Mouse (Mus musculus) CH12.LX (cell line): ENCODE measurements at regions not wholly inside any gene's neighbourhood (a gene's known extent, or its start where the extent isn't known, plus 50 kb on each side); places are given as distances from the start of the nearest gene placed in this dataset.

Experiments
- DNase-seq: peaks from one replicate; pipeline ENCODE4 v3.0.0-alpha.2; 2013; ENCODE audit errors: extremely low read depth
- H3K27ac ChIP-seq: 2 replicates; pipeline ENCODE4 v1.5.1; 2012; ENCODE audit warnings: low read depth, mild to moderate bottlenecking, control low read depth, moderate library complexity; ENCODE audit not compliant: insufficient read depth
- H3K27me3 ChIP-seq: replicated peaks from 2 replicates; pipeline ENCODE3; 2012; ENCODE audit warnings: inconsistent platforms
- H3K36me3 ChIP-seq, 2 experiments: replicated peaks in 1 of 2; 2 replicates each; pipeline versions ENCODE3 to v1.6.1; 2012; ENCODE audit warnings: inconsistent platforms in 1 of 2, low read length in 1 of 2, mild to moderate bottlenecking in 1 of 2, mixed read lengths in 1 of 2, moderate library complexity in 1 of 2; ENCODE audit not compliant: control insufficient read depth in 1 of 2, insufficient read depth in 1 of 2
- H3K4me1 ChIP-seq, 2 experiments: 2 replicates each; pipeline ENCODE4 v1.6.1; 2012; ENCODE audit warnings: inconsistent platforms in 1 of 2, moderate library complexity in 1 of 2; ENCODE audit not compliant: insufficient read depth in 2 of 2, control insufficient read depth in 1 of 2
- H3K4me2 ChIP-seq: 2 replicates; pipeline ENCODE4 v1.6.1; 2012; ENCODE audit warnings: low read depth, mild to moderate bottlenecking, control low read depth; ENCODE audit not compliant: poor library complexity, insufficient read depth, severe bottlenecking
- H3K4me3 ChIP-seq, 3 experiments: fragments of 150-350 bp in 1 of 3; sonication (generic) in 1 of 3; replicated peaks in 1 of 3; 2 replicates each; pipeline versions ENCODE3 to v1.5.1; 2011 to 2012; ENCODE audit warnings: low read depth in 2 of 3, low read length in 2 of 3, mild to moderate bottlenecking in 2 of 3, moderate library complexity in 2 of 3, control low read depth in 1 of 3, improper control_type of control experiment in 1 of 3, inconsistent platforms in 1 of 3, mixed read lengths in 1 of 3; ENCODE audit not compliant: poor library complexity in 1 of 3
- H3K79me2 ChIP-seq: replicated peaks from 2 replicates; pipeline ENCODE4 v1.6.1; 2012; ENCODE audit warnings: mild to moderate bottlenecking, moderate library complexity; ENCODE audit not compliant: control insufficient read depth, poor library complexity, insufficient read depth, severe bottlenecking; ENCODE audit errors: extremely low read depth
- H3K9ac ChIP-seq: 2 replicates; pipeline ENCODE4 v1.6.1; 2012; ENCODE audit warnings: low read depth, mild to moderate bottlenecking, control low read depth, moderate library complexity; ENCODE audit not compliant: insufficient read depth
- H3K9me3 ChIP-seq: replicated peaks from 2 replicates; pipeline ENCODE3; 2012; ENCODE audit warnings: low read length, inconsistent platforms, mixed read lengths
- CTCF ChIP-seq, 2 experiments: IDR thresholded peaks in 1 of 2; conservative IDR thresholded peaks in 1 of 2; 2 replicates each; pipeline ENCODE4 v1.5.1; 2011 to 2012; ENCODE audit warnings: low read depth in 2 of 2, low read length in 2 of 2, improper control_type of control experiment in 1 of 2, inconsistent platforms in 1 of 2, mild to moderate bottlenecking in 1 of 2, moderate library complexity in 1 of 2
- E2F4 ChIP-seq: IDR thresholded peaks from 2 replicates; pipeline ENCODE4 v1.6.1; 2011; ENCODE audit warnings: low read depth, low read length, improper control_type of control experiment; ENCODE audit not compliant: insufficient replicate concordance
- MXI1 ChIP-seq: IDR thresholded peaks from 2 replicates; pipeline ENCODE4 v1.6.1; 2011; ENCODE audit warnings: mild to moderate bottlenecking, low read depth, low read length, improper control_type of control experiment
- NELFE ChIP-seq: IDR thresholded peaks from 2 replicates; pipeline ENCODE4 v1.6.1; 2011; ENCODE audit warnings: low read depth, low read length, improper control_type of control experiment
- POLR2A ChIP-seq: IDR thresholded peaks from 2 replicates; pipeline ENCODE4 v1.6.1; 2011; ENCODE audit warnings: low read depth, mild to moderate bottlenecking, improper control_type of control experiment, low read length
- POLR2AphosphoS2 ChIP-seq: IDR thresholded peaks from 2 replicates; pipeline ENCODE4 v1.6.1; 2011; ENCODE audit warnings: low read depth, low read length, improper control_type of control experiment
- TBP ChIP-seq: conservative IDR thresholded peaks from 2 replicates; pipeline ENCODE4 v1.6.1; 2011; ENCODE audit warnings: low read depth, low read length, improper control_type of control experiment
- USF1 ChIP-seq: IDR thresholded peaks from 2 replicates; pipeline ENCODE4 v1.6.1; 2014; ENCODE audit warnings: low read depth, mild to moderate bottlenecking, inconsistent platforms, low read length, improper control_type of control experiment
- ZC3H11A ChIP-seq: IDR thresholded peaks from 2 replicates; pipeline ENCODE4 v1.6.1; 2012; ENCODE audit warnings: low read depth, mild to moderate bottlenecking, inconsistent platforms, low read length, improper control_type of control experiment
- ZKSCAN1 ChIP-seq: IDR thresholded peaks from 2 replicates; pipeline ENCODE4 v1.6.1; 2012; ENCODE audit warnings: low read depth, inconsistent platforms, low read length, improper control_type of control experiment, borderline replicate concordance
- dilution Hi-C: fragments of 300-500 bp; cut with MboI; formaldehyde crosslinking; loops from 2 replicates; pipeline ENCODE4 v1.14.3; 2020; ENCODE audit warnings: low sequenced_read_pairs; ENCODE audit not compliant: extremely low pct_unique_long_range_greater_than_20kb, extremely low pct_ligation_motif_present
- in situ Hi-C: fragments of 300-500 bp; cut with MboI; formaldehyde crosslinking; loops from 3 replicates; pipeline ENCODE4 v1.14.3; 2019; ENCODE audit warnings: low sequenced_read_pairs, low pct_ligation_motif_present, low pct_unique_long_range_greater_than_20kb, mixed read lengths

- in situ Hi-C loops (no loop called here), dilution Hi-C loops (no loop called here)
- no peak overlapping the region for H3K27ac ChIP-seq
- H3K27me3 ChIP-seq = no peaks in the 10 kb centered on the region
- TF ChIP-seq TBP (no peak), ZKSCAN1 (peak; percentile 22; the same call in 1 of the 2 replicates), ZC3H11A (no peak)
- no peak overlapping the region for H3K4me3 ChIP-seq
- no peak overlapping the region for H3K9ac ChIP-seq
- no peaks in the 10 kb centered on the region for H3K9me3 ChIP-seq
- no peaks in the 10 kb centered on the region for H3K36me3 ChIP-seq
- no peak overlapping the region for H3K4me2 ChIP-seq
- 0 out of 4 replicates have a peak, but pooled peaks cover 0 to 2% of the 10 kb centered on the region in 2 experiments for H3K4me1 ChIP-seq
- no peaks in the 10 kb centered on the region for H3K79me2 ChIP-seq
- no peak for DNase-seq
Observed at GRCm38 (mm10) chr3:103417781-103418180, 138.7 kb downstream of the Trim33 start.

GRCm38 (mm10) chr3:103419761-103420620, 140.9 kb downstream of the Trim33 start:
- TF ChIP-seq E2F4 (no peak), MXI1 (no peak), CTCF (conservative IDR thresholded peaks at IDR 0.05 in 1 of 2, IDR thresholded peaks at IDR 0.05 in 1 of 2; ENCODE audit: low read depth in 2 of 2, low read length in 2 of 2) (no peak; a peak in 1 of 4 replicates)
- Histone ChIP-seq H3K9me3 (no peaks in the 10 kb centered on the region), H3K79me2 (no peaks in the 10 kb centered on the region), H3K9ac (no peak overlapping the region), H3K36me3 (no peaks in the 10 kb centered on the region), H3K4me3 (no peak overlapping the region), H3K4me1 (0 out of 4 replicates have a peak, but pooled peaks cover 0 to 1% of the 10 kb centered on the region in 2 experiments), H3K4me2 (no peak overlapping the region), H3K27me3 (no peaks in the 10 kb centered on the region), H3K27ac (no peak overlapping the region)
- dilution Hi-C loops (no loop called here), in situ Hi-C loops (no loop called here)
- no peak for DNase-seq

DNA sequence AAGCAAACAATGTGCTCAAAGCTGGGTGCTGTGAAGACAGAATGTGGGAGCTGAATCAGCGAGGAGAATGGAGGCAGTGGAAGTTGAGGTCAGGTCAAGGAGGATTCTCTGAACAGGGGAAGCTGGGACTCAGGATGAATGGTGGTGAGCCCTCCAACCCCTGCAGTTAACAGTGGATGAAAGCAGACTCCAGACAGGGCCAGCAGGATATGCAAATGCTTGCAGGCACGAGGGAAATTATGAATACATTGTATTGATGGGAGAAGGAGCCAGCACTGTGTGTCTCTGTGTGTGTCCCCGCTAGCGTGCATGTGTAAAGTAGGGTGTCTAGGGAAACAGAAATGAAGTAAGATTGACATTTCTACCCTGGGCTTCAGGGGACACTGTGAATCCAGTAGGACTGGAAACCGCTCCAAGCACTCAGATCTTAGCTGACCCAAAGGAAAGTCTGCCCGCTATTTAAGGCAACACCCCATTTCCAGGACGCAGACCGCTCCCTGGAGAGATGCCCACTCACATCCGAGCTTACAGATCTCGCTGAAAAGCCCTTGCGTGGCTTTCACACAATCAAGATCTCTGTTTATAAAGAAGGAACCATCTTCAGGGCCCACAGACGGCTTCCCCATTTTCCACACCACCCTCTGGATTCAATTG, 141.7 kb downstream of the Trim33 start:
- no peak for DNase-seq
- dilution Hi-C loops = no loop called here
- no peaks in the 10 kb centered on the region for H3K79me2 ChIP-seq
- no peaks in the 10 kb centered on the region for H3K36me3 ChIP-seq
- H3K27ac ChIP-seq = no peak overlapping the region
- no peak overlapping the region for H3K9ac ChIP-seq
- no peak overlapping the region for H3K4me3 ChIP-seq
- H3K9me3 ChIP-seq = no peaks in the 10 kb centered on the region
- TF ChIP-seq POLR2AphosphoS2 (no peak), USF1 (no peak), POLR2A (no peak), NELFE (no peak)
- H3K27me3 ChIP-seq = no peaks in the 10 kb centered on the region
- H3K4me2 ChIP-seq = no peak overlapping the region
- no peaks in the 10 kb centered on the region for H3K4me1 ChIP-seq
- in situ Hi-C loops = no loop called here
